Mouse (Mus musculus) forebrain, postnatal 0 days (tissue): Measurements from ENCODE around the gene Fbxo21. TPM values are rescaled to one million over a fixed set of nuclear protein-coding genes. Genes with fewer than 3 reads are reported as not detected.

ENCODE experiments used
- ATAC-seq: fragments of 200-750 bp; cut with Nextera tagmentation; 2 replicates; pipeline ENCODE4 v1.8.0; 2017; ENCODE audit warnings: mild to moderate bottlenecking, moderate library complexity
- DNase-seq: peaks from one replicate; pipeline ENCODE4 v3.0.0-alpha.2; 2015
- H3K27ac ChIP-seq: fragments of 300-500 bp; sonication (generic); 2 replicates; pipeline ENCODE4 v1.5.1; 2014; ENCODE audit warnings: low read depth, mild to moderate bottlenecking, antibody characterized with exemption, low read length, moderate library complexity, mixed read lengths
- H3K27me3 ChIP-seq: fragments of 300-500 bp; sonication (generic); 2 replicates; pipeline ENCODE4 v1.6.1; 2014; ENCODE audit warnings: mild to moderate bottlenecking, low read length, mixed read lengths; ENCODE audit not compliant: insufficient read depth
- H3K36me3 ChIP-seq: fragments of 300-500 bp; sonication (generic); 2 replicates; pipeline ENCODE4 v1.6.1; 2014; ENCODE audit warnings: mild to moderate bottlenecking, moderate library complexity; ENCODE audit not compliant: insufficient read depth
- H3K4me1 ChIP-seq: fragments of 300-500 bp; sonication (generic); 2 replicates; pipeline ENCODE4 v1.6.1; 2014; ENCODE audit warnings: antibody characterized with exemption; ENCODE audit not compliant: insufficient read depth
- H3K4me2 ChIP-seq: fragments of 300-500 bp; sonication (generic); 2 replicates; pipeline ENCODE4 v1.6.1; 2014; ENCODE audit warnings: low read depth, mild to moderate bottlenecking, moderate library complexity
- H3K4me3 ChIP-seq: fragments of 300-500 bp; sonication (generic); 2 replicates; pipeline ENCODE4 v1.5.1; 2014; ENCODE audit warnings: low read depth, low read length, mixed read lengths
- H3K9ac ChIP-seq: fragments of 300-500 bp; sonication (generic); 2 replicates; pipeline ENCODE4 v1.6.1; 2014; ENCODE audit warnings: mild to moderate bottlenecking
- H3K9me3 ChIP-seq: fragments of 300-500 bp; sonication (generic); 2 replicates; pipeline ENCODE4 v1.6.1; 2016; ENCODE audit warnings: low read length
- CTCF ChIP-seq: sonication (generic); IDR thresholded peaks from 2 replicates; pipeline ENCODE4 v1.5.1; 2016; ENCODE audit warnings: antibody characterized with exemption, control low read depth, low read depth
- WGBS: fragments of 180-500 bp; shearing (Covaris S2); extraction: QIAGEN DNeasy Blood & Tissue Kit; methylation state at CpG from one replicate; pipeline ENCODE4 v1.1.7; 2014; 5-methylcytosine and 5-hydroxymethylcytosine counted together
- polyA plus RNA-seq: library from polyadenylated mRNA; unstranded; fragments of >200 nt; fragmentation: Nextera tagmentation; extraction: Ambion mirVana; gene quantifications from 2 replicates; pipeline ENCODE4 v1.2.1, GENCODE M21; 2015
- total RNA-seq: library from RNA; depleted of rRNA; stranded (reverse); fragments of >200 nt; gene quantifications from 2 replicates; pipeline ENCODE4 v1.2.3, GENCODE M21; 2014

Gene Fbxo21
- total and polyA plus RNA-seq, 2 experiments from 2014 or later: 161 to 197 TPM

DNA sequence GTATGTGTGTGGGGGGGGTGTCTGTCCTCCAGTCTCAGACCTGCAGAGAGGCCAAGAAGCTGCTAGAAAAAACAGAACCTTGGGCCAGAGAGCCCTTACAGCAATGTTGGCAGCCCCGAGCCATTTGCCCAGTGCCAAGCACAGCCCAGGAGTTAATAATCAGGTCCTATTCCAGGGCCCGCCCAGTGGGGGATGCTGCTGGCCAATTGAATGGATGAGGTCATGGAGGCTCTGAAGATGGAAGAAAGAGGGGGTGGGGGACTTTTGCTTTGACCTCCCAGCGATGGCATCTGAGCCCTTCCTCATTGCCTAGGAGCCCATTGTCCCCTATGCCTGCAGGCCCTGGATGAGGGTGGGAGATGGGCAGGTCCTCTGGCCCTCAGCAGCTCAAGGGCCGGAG lies 55.0 kb downstream of the Fbxo21 start:
- 24% methylated on average over 4 of the region's 4 CpGs for WGBS
- H3K4me2 ChIP-seq: no peak overlapping the region

DNA sequence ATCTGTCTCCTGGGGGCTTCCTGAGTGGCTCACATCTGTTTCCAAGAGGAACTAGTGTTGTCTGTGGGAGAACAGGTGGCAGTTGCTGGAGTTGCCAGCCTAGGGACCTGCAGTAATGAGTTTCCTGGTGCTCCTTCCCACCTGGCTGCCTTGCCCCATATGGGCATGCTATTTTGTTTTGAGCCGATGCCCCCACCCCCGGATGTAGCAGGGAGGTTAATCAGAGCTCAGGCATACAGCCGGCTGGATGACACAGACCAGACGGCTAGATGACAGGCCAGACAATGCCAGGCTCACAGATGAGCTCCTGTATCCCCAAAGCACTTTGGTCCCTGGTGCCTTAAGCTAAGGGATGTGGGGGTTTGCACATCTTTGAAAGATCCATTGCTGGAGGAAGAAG lies 56.8 kb downstream of the Fbxo21 start:
- no peak overlapping the region for H3K27ac ChIP-seq
- no peak overlapping the region for H3K4me3 ChIP-seq
- peaks cover 11% of the 10 kb centered on the region for H3K27me3 ChIP-seq
- DNase-seq (no peak), ATAC-seq (no peak)
- no peaks in the 10 kb centered on the region for H3K4me1 ChIP-seq
- WGBS: 47% methylated on average over 4 of the region's 4 CpGs
- no peaks in the 10 kb centered on the region for H3K9me3 ChIP-seq
- no peak for TF ChIP-seq CTCF
- H3K4me2 ChIP-seq: no peak overlapping the region
- no peaks in the 10 kb centered on the region for H3K36me3 ChIP-seq
- H3K9ac ChIP-seq: no peak overlapping the region

More for the DNA sequence above, 55.0 kb downstream of the Fbxo21 start:
- Histone ChIP-seq H3K27me3 (peaks cover 28% of the 10 kb centered on the region), H3K9ac (no peak overlapping the region), H3K4me1 (no peaks in the 10 kb centered on the region; the same call in 1 of the 2 replicates), H3K9me3 (no peaks in the 10 kb centered on the region), H3K27ac (no peak overlapping the region), H3K36me3 (no peaks in the 10 kb centered on the region), H3K4me3 (no peak overlapping the region)
- DNase-seq (no peak), ATAC-seq (peak; percentile 30; the same call in 1 of the 2 replicates)
- no peak for TF ChIP-seq CTCF

DNA sequence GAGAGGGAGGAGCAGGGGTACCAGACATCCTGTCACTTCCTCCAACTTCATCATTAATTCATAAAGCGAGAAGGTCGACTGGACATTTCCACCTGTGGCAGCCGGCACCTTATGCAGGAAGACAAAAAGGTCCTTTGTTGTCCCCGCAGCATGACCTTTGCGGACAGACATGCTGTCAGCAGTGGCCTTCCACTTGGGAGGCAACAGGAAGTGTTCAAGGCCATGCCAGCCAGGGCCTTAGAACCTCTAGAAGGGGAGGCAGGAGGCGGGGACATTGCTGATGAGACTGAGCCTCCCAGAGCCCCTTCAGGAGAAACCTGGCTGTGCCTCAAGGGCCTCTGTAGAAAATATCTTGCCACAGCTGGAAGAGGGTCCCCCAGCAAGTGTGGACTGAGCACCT lies 57.2 kb downstream of the Fbxo21 start:
- Histone ChIP-seq H3K9me3 (no peaks in the 10 kb centered on the region), H3K36me3 (no peaks in the 10 kb centered on the region), H3K4me3 (no peak overlapping the region), H3K4me2 (no peak overlapping the region), H3K4me1 (no peaks in the 10 kb centered on the region), H3K9ac (no peak overlapping the region), H3K27ac (no peak overlapping the region), H3K27me3 (peaks cover 7% of the 10 kb centered on the region)
- WGBS: 81% methylated on average over 6 of the region's 6 CpGs
- TF ChIP-seq CTCF: no peak
- DNase-seq (no peak), ATAC-seq (no peak)

DNA sequence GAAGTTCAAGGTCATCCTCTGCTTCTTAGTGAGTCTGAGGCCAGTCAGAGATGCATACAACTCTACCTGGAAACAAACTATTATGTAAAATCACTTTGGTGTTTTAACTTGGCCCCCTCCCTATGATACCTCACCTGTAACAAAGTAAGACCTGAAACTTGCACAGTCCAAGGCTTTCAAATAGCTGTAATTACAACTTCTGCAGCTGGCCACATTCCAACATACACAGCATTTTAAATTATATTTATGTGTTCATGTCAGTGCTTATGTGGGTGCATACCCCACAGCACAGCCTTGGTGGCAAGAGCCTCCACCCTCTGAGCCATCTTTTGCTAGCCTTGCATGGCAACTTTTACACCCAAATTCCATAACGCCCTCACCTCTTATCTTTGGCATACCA lies 58.1 kb downstream of the Fbxo21 start:
- 93% methylated on average over 1 of the region's 1 CpGs for WGBS

DNA sequence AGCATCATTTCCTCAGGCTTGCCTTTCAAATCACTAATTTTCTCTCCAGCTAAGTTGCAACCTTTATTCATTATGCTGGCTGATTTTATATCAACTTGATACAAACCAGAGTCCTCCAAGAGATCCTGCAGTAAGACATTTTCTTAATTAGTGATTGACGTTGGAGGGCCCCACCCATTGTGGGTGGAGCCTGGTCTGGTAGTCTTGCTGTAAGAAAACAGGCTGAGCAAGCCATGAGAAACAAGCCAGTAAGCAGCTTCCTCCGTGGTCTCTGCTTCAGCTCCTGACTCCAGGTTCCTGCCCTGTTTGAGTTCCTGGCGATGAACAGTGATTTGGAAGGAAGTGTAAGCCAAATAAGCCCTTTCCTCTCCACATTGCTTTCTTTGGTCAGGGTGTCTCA lies 59.3 kb downstream of the Fbxo21 start:
- H3K4me3 ChIP-seq: no peak overlapping the region
- no peaks in the 10 kb centered on the region for H3K9me3 ChIP-seq
- no peak overlapping the region for H3K4me2 ChIP-seq
- no peak overlapping the region for H3K27ac ChIP-seq
- H3K4me1 ChIP-seq: no peaks in the 10 kb centered on the region
- ATAC-seq (no peak), DNase-seq (no peak)
- WGBS: 66% methylated on average over 3 of the region's 3 CpGs
- H3K27me3 ChIP-seq: no peaks in the 10 kb centered on the region
- H3K9ac ChIP-seq: no peak overlapping the region
- no peak for TF ChIP-seq CTCF
- H3K36me3 ChIP-seq: no peaks in the 10 kb centered on the region

More for the DNA sequence above, 58.1 kb downstream of the Fbxo21 start:
- H3K4me2 ChIP-seq: no peak overlapping the region
- H3K27me3 ChIP-seq: no peaks in the 10 kb centered on the region
- no peak overlapping the region for H3K9ac ChIP-seq
- H3K36me3 ChIP-seq: no peaks in the 10 kb centered on the region
- H3K4me1 ChIP-seq: no peaks in the 10 kb centered on the region
- H3K4me3 ChIP-seq: no peak overlapping the region
- no peak for TF ChIP-seq CTCF
- DNase-seq: no peak
- no peaks in the 10 kb centered on the region for H3K9me3 ChIP-seq
- no peak overlapping the region for H3K27ac ChIP-seq
- ATAC-seq: no peak

DNA sequence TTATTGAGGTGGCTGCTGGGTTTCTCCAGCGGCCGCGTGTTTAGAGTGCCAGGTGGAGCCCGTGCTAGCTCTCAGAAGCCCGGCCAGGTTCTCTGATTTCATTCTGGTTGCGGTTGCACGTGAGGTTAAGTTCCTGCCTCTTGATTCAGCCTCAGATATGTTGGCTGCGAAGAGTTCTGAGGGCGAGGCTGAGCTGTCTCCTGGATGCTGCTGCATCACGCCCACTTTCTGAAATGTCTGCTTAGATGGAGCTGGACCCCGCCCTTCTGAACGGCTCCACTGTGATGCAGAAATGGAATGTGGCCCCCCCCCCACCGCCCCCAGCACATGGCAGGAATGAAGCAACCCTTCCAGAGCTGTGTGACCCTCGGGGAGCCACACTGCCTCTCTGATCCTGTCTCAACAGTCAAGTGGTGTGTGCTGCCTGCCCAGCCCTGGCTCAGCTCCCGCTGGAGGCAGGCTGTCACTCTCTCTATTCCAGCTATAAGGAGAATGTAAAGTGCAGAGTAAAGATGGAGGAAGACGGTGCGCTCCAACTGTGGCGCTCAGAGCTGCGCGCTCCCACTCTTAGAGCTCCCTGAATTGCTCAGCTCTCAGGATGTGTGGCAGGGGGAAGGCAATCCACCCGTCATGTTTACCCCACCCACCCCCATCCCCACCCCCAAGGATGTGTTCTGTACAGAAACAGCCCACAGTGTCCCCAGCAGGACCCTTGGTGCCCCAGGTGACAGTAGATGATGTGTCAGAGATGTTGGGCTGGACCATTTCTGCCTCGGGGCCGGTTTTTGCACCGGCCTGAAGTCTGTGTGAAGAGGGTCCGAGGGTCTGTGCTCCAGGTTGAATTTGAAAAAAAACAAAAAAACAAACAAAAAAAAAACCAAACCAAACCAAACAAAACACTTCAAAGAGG lies 60.6 kb downstream of the Fbxo21 start:
- no peak overlapping the region for H3K9ac ChIP-seq
- DNase-seq (no peak), ATAC-seq (peak; percentile 30)
- no peak for TF ChIP-seq CTCF
- H3K4me3 ChIP-seq: no peak overlapping the region
- WGBS: 45% methylated on average over 25 of the region's 25 CpGs
- H3K4me1 ChIP-seq: no peaks in the 10 kb centered on the region
- no peaks in the 10 kb centered on the region for H3K9me3 ChIP-seq
- no peak overlapping the region for H3K27ac ChIP-seq
- no peaks in the 10 kb centered on the region for H3K36me3 ChIP-seq
- no peak overlapping the region for H3K4me2 ChIP-seq
- no peaks in the 10 kb centered on the region for H3K27me3 ChIP-seq

DNA sequence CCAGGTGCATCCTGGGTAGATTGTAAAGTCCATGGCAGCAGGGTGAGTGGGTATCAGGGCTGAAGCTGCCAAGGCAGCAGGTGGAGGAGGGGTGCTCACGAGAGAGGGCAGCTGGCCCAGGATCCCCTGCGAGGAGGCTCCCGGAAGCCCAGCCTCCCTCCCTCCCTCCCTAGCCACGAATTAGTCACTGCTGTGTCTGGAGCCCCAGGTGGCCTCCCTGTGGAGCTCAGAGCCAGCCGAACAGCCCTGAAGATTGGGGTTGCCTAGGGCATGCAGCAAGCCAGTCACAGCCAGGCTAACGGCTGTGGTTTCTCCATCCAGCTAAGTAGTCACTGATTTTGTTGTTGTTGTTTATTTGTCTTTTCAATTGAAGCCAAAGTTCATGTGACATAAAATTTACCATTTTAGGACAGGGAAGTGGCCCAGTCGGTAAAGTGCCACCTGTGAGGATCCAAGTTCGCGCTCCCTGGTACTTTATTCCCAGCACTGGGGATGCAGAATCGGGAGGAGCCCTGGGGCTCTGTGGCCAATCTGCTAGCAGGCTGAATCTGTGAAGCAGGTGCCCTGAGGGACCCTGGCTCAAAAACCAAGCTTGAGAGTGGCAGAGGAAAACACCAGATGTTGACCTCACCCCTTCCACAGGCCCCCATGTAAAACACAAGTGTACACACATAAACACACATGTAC lies 61.4 kb downstream of the Fbxo21 start:
- H3K9me3 ChIP-seq: no peaks in the 10 kb centered on the region
- ATAC-seq: peak; percentile 84
- H3K4me1 ChIP-seq: no peaks in the 10 kb centered on the region
- H3K27ac ChIP-seq: no peak overlapping the region
- no peaks in the 10 kb centered on the region for H3K36me3 ChIP-seq
- H3K27me3 ChIP-seq: no peaks in the 10 kb centered on the region
- DNase-seq: peak; percentile 43
- 9% methylated on average over 10 of the region's 10 CpGs for WGBS
- TF ChIP-seq CTCF: no peak
- H3K9ac ChIP-seq: no peak overlapping the region
- no peak overlapping the region for H3K4me2 ChIP-seq
- H3K4me3 ChIP-seq: no peak overlapping the region
